19 mouse cellular contexts compared by ENCODE assay signal in the genomic region with DNA sequence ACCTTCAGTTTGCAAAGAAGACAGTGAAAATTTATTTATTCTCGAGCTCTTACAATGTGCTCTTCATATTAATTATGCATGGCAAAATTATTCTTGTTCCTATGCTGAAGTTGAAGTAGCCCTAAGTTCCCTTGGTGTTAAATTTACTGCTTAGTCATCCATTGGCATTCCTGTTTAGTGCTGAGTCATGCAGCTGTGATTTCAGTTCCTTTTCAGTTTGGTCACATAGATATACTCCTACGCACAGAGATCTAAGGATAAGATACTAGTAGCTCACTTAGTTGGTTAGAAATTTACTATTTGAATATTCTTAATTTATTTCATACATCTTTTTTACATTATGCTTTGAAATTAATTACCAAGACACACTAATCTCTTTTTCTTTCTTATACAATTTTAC.
DNase-seq lines count a peak whose midpoint lies in the region; ATAC-seq and TF ChIP-seq lines count a peak whose summit lies in the region.
"Had no signal": no experiment of that assay in that cellular context is flagged by ENCODE, and none has a peak within 500 bp of the region (broad histone marks: within the 10 kb centered on the region; RNA-seq: fewer than 3 reads in every experiment).

No protein-coding gene starts in this region.

- no peak for ATAC-seq in liver, embryonic 11.5 days (replicated peaks; ENCODE audit: low FRiP score)
- peak; percentile 34 for ATAC-seq in Patski
- ATAC-seq: forebrain, embryonic 13.5 days; midbrain, embryonic 13.5 days had no signal

- no peak overlapping the region for H3K4me2 ChIP-seq in liver, embryonic 11.5 days
- H3K4me2 ChIP-seq: forebrain, embryonic 13.5 days; limb, embryonic 13.5 days; midbrain, embryonic 13.5 days had no signal

- POLR2A ChIA-PET in Patski (lab: Charles Lee): no interaction called here

- no peak overlapping the region for H3K9ac ChIP-seq in liver, adult 2 months (ENCODE audit: low read depth, low read length)
- no peak overlapping the region for H3K9ac ChIP-seq in liver, embryonic 11.5 days (ENCODE audit: low read depth, low read length)
- H3K9ac ChIP-seq: forebrain, embryonic 13.5 days; limb, embryonic 13.5 days; midbrain, embryonic 13.5 days had no signal

- H3K9me3 ChIP-seq in liver, embryonic 11.5 days (ENCODE audit: control insufficient read depth, low read length): no peaks in the 10 kb centered on the region
- H3K9me3 ChIP-seq: forebrain, embryonic 13.5 days; hindbrain, embryonic 10.5 days; limb, embryonic 13.5 days; midbrain, embryonic 13.5 days had no signal

- peak; percentile 48 for DNase-seq in liver, adult 2 months (ENCODE audit: extremely low read depth, low read depth, low spot score)
- DNase-seq in liver, embryonic 11.5 days (ENCODE audit: low spot score): no peak
- peak; percentile 44 for DNase-seq in CD4-positive helper T cell, adult 2 months (ENCODE audit: low read depth, low spot score)
- DNase-seq in Patski (ENCODE audit: low read depth, low spot score): no peak
- peak; percentile 42 for DNase-seq in skeletal muscle tissue, adult 2 months (ENCODE audit: low read depth, low spot score)
- no peak for DNase-seq in lung, adult 2 months
- DNase-seq in layer of hippocampus, adult 2 months (ENCODE audit: low spot score in 2 of 2): no peak
- DNase-seq in kidney, adult 9 months: no peak
- DNase-seq: adrenal gland, adult 8-10 months; cerebellum, adult 18-20 months; cerebellum, postnatal 36 days; gastrocnemius, postnatal 10 days; kidney, adult 8-10 months; lung, adult 18-20 months had no signal

- peaks cover 35% of the 10 kb centered on the region for H3K36me3 ChIP-seq in liver, adult 2 months (ENCODE audit: control insufficient read depth, insufficient read depth, low read length)
- H3K36me3 ChIP-seq in liver, embryonic 11.5 days (ENCODE audit: control insufficient read depth, insufficient read depth, low read length): peaks cover 11% of the 10 kb centered on the region
- H3K36me3 ChIP-seq: midbrain, embryonic 13.5 days had no signal

- H3K27ac ChIP-seq in liver, adult 2 months (replicated peaks; ENCODE audit: insufficient read depth, low read depth, low read length): no peak overlapping the region
- H3K27ac ChIP-seq in liver, embryonic 11.5 days (ENCODE audit: low read depth, low read length): no peak overlapping the region
- H3K27ac ChIP-seq in layer of hippocampus, adult 2 months: no peak overlapping the region; the same call in 1 of the 2 replicates
- H3K27ac ChIP-seq: forebrain, embryonic 13.5 days; hindbrain, embryonic 10.5 days; limb, embryonic 13.5 days; macrophage; midbrain, embryonic 13.5 days had no signal

- WGBS in liver, adult 2 months: 69% methylated on average over 2 of the region's 2 CpGs
- WGBS in liver, embryonic 11.5 days: 76% methylated on average over 2 of the region's 2 CpGs
- 73% methylated on average over 2 of the region's 2 CpGs for WGBS in lung, adult 2 months

- TF ChIP-seq POLR2A in liver, adult 2 months (IDR thresholded peaks at IDR 0.05; ENCODE audit: extremely low read depth, insufficient read depth, low read length): no peak
- TF ChIP-seq POLR2A in lung, adult 2 months (IDR thresholded peaks at IDR 0.05; ENCODE audit: borderline replicate concordance, extremely low read depth, low read depth, low read length): no peak

- in situ Hi-C loops in Patski (cut with MboI; ENCODE audit: low pct_unique_long_range_greater_than_20kb): no loop called here

- CTCF ChIA-PET in Patski (lab: Charles Lee): interaction anchor here (0.9 to 3.1 kb wide), 12 partner anchors 9 to 745 kb away, joined by 3 to 9 read pairs (median 4); no protein-coding TSS in a partner anchor

- H3K4me1 ChIP-seq in liver, adult 2 months (ENCODE audit: control insufficient read depth, insufficient read depth, low read length): peaks cover 10% of the 10 kb centered on the region
- H3K4me1 ChIP-seq in liver, embryonic 11.5 days (replicated peaks; ENCODE audit: control insufficient read depth, insufficient read depth, low read length): no peaks in the 10 kb centered on the region
- H3K4me1 ChIP-seq in lung, adult 2 months (ENCODE audit: control insufficient read depth, insufficient read depth, low read length): peaks cover 4% of the 10 kb centered on the region
- H3K4me1 ChIP-seq: hindbrain, embryonic 10.5 days had no signal

- H3K27me3 ChIP-seq in liver, adult 2 months (ENCODE audit: control insufficient read depth, insufficient read depth, low read length): no peaks in the 10 kb centered on the region
- no peaks in the 10 kb centered on the region for H3K27me3 ChIP-seq in liver, embryonic 11.5 days (replicated peaks; ENCODE audit: control insufficient read depth, insufficient read depth, low read length)
- H3K27me3 ChIP-seq in Patski: no peaks in the 10 kb centered on the region
- H3K27me3 ChIP-seq: forebrain, embryonic 13.5 days; limb, embryonic 13.5 days; midbrain, embryonic 13.5 days had no signal

- H3K79me2 ChIP-seq in liver, adult 2 months (ENCODE audit: control insufficient read depth, insufficient read depth, low read length): peaks cover 9% of the 10 kb centered on the region; the same call in 1 of the 2 replicates

- no peak overlapping the region for H3K4me3 ChIP-seq in liver, adult 2 months (ENCODE audit: insufficient read depth, low read depth, low read length)
- no peak overlapping the region for H3K4me3 ChIP-seq in liver, embryonic 11.5 days (ENCODE audit: low read depth, low read length)
- no peak overlapping the region for H3K4me3 ChIP-seq in lung, adult 2 months (replicated peaks; ENCODE audit: extremely low read depth, low read depth, low read length)
- H3K4me3 ChIP-seq in layer of hippocampus, adult 2 months: no peak overlapping the region
- H3K4me3 ChIP-seq: forebrain, embryonic 13.5 days; hindbrain, embryonic 10.5 days; limb, embryonic 13.5 days; midbrain, embryonic 13.5 days had no signal

- no peak for TF ChIP-seq CTCF in liver, adult 2 months (IDR thresholded peaks at IDR 0.05; ENCODE audit: low read depth, low read length)
- TF ChIP-seq CTCF in Patski (IDR thresholded peaks at IDR 0.05): no peak
- no peak for TF ChIP-seq CTCF in lung, adult 2 months (IDR thresholded peaks at IDR 0.05; ENCODE audit: insufficient read depth, low read length)
- TF ChIP-seq CTCF in layer of hippocampus, adult 2 months (conservative IDR thresholded peaks at IDR 0.05): no peak

Comparison
In these comparisons a context has a peak if more than half of its experiments do, and no peak if none do; other contexts are left out.
1. DNase-seq: peak in liver, adult 2 months (single experiment), CD4-positive helper T cell, adult 2 months (single experiment) and skeletal muscle tissue, adult 2 months (single experiment); none in liver, embryonic 11.5 days (single experiment), Patski (single experiment), lung, adult 2 months (single experiment), layer of hippocampus, adult 2 months (0 of 2) and kidney, adult 9 months (single experiment).